Mouse (Mus musculus) heart, embryonic 14.5 days (tissue): ENCODE measurements around the gene Gm49395. TPM values are rescaled to one million over a fixed set of nuclear protein-coding genes. Genes with fewer than 3 reads are reported as not detected.

Experiments
- ATAC-seq: fragments of 200-750 bp; cut with Nextera tagmentation; 2 replicates; pipeline ENCODE4 v1.8.0; 2017; ENCODE audit warnings: low read depth, moderate TSS enrichment; ENCODE audit not compliant: insufficient number of reproducible peaks, insufficient read depth, low FRiP score
- H3K27ac ChIP-seq, 2 experiments: fragments of 200-500 bp in 1 of 2; fragments of 300-500 bp in 1 of 2; sonication (generic) in 1 of 2; replicated peaks in 1 of 2; 2 replicates each; pipeline ENCODE4 v1.5.1; 2012 to 2014; ENCODE audit warnings: low read depth in 2 of 2, low read length in 2 of 2, control low read depth in 1 of 2, mild to moderate bottlenecking in 1 of 2, mixed read lengths in 1 of 2; ENCODE audit not compliant: control insufficient read depth in 1 of 2, insufficient read depth in 1 of 2
- H3K27me3 ChIP-seq: fragments of 300-500 bp; sonication (generic); 2 replicates; pipeline ENCODE4 v1.6.1; 2014; ENCODE audit warnings: mild to moderate bottlenecking, low read length, control low read depth; ENCODE audit not compliant: control insufficient read depth, insufficient read depth
- H3K36me3 ChIP-seq: fragments of 300-500 bp; sonication (generic); 2 replicates; pipeline ENCODE4 v1.6.1; 2014; ENCODE audit warnings: mild to moderate bottlenecking, control low read depth, low read length, mixed read lengths; ENCODE audit not compliant: control insufficient read depth, insufficient read depth
- H3K4me1 ChIP-seq, 2 experiments: fragments of 200-500 bp in 1 of 2; fragments of 300-500 bp in 1 of 2; sonication (generic) in 1 of 2; 2 replicates each; pipeline ENCODE4 v1.6.1; 2012 to 2014; ENCODE audit warnings: low read length in 2 of 2, control low read depth in 1 of 2, mixed read lengths in 1 of 2; ENCODE audit not compliant: control insufficient read depth in 2 of 2, insufficient read depth in 2 of 2
- H3K4me2 ChIP-seq: fragments of 300-500 bp; sonication (generic); 2 replicates; pipeline ENCODE4 v1.6.1; 2014; ENCODE audit warnings: mild to moderate bottlenecking, low read length
- H3K4me3 ChIP-seq, 2 experiments: fragments of 200-500 bp in 1 of 2; fragments of 300-500 bp in 1 of 2; sonication (generic) in 1 of 2; 2 replicates each; pipeline ENCODE4 v1.5.1; 2012 to 2014; ENCODE audit warnings: low read length in 2 of 2, mild to moderate bottlenecking in 2 of 2, control low read depth in 1 of 2, low read depth in 1 of 2, moderate library complexity in 1 of 2; ENCODE audit not compliant: control insufficient read depth in 1 of 2, insufficient read depth in 1 of 2
- H3K9ac ChIP-seq: fragments of 300-500 bp; sonication (generic); 2 replicates; pipeline ENCODE4 v1.6.1; 2014; ENCODE audit warnings: mild to moderate bottlenecking, low read length
- H3K9me3 ChIP-seq: fragments of 300-500 bp; sonication (generic); 2 replicates; pipeline ENCODE4 v1.6.1; 2016; ENCODE audit warnings: low read length, control low read depth; ENCODE audit not compliant: control insufficient read depth
- WGBS: fragments of 180-500 bp; shearing (Covaris S2); extraction: QIAGEN DNeasy Blood & Tissue Kit; methylation state at CpG from one replicate; pipeline ENCODE4 v1.1.7; 2014; 5-methylcytosine and 5-hydroxymethylcytosine counted together
- polyA plus RNA-seq: library from polyadenylated mRNA; unstranded; fragments of >200 nt; fragmentation: Nextera tagmentation; extraction: Ambion mirVana; gene quantifications from 2 replicates; pipeline ENCODE4 v1.2.1, GENCODE M21; 2014

Gene Gm49395
- polyA plus RNA-seq, 1 experiment from 2014 or later, result 8.4 TPM

- no peak for ATAC-seq
- 73% methylated on average over 9 of the region's 9 CpGs for WGBS
- H3K4me2 ChIP-seq, result no peak overlapping the region
- no peaks in the 10 kb centered on the region for H3K9me3 ChIP-seq
- no peak overlapping the region for H3K4me3 ChIP-seq
- H3K27ac ChIP-seq, result no peak overlapping the region
- H3K36me3 ChIP-seq, result peaks cover under 1% of the 10 kb centered on the region
- no peaks in the 10 kb centered on the region for H3K27me3 ChIP-seq
- H3K9ac ChIP-seq, result no peak overlapping the region
- peaks cover 0 to 4% of the 10 kb centered on the region in 2 experiments; a peak in 1 of 4 replicates for H3K4me1 ChIP-seq
These were observed 24.2 kb downstream of the Gm49395 start for GRCm38 (mm10) chr13:115077346-115078134.

GRCm38 (mm10) chr13:115072386-115072785, 29.3 kb downstream of the Gm49395 start:
- WGBS, result 83% methylated on average over 6 of the region's 6 CpGs
- no peak for ATAC-seq
- H3K27me3 ChIP-seq, result no peaks in the 10 kb centered on the region

GRCm38 (mm10) chr13:115071431-115071830, 30.3 kb downstream of the Gm49395 start:
- Histone ChIP-seq H3K36me3 (no peaks in the 10 kb centered on the region), H3K4me2 (no peak overlapping the region), H3K9me3 (no peaks in the 10 kb centered on the region), H3K4me3 (no peak overlapping the region), H3K4me1 (no peaks in the 10 kb centered on the region), H3K27ac (no peak overlapping the region), H3K9ac (no peak overlapping the region), H3K27me3 (no peaks in the 10 kb centered on the region)
- ATAC-seq, result no peak
- 78% methylated on average over 3 of the region's 3 CpGs for WGBS

More at GRCm38 (mm10) chr13:115072386-115072785, 29.3 kb downstream of the Gm49395 start:
- H3K27ac ChIP-seq, result no peak overlapping the region
- no peak overlapping the region for H3K4me2 ChIP-seq
- H3K9ac ChIP-seq, result no peak overlapping the region
- no peaks in the 10 kb centered on the region for H3K36me3 ChIP-seq
- no peaks in the 10 kb centered on the region for H3K4me1 ChIP-seq
- H3K9me3 ChIP-seq, result no peaks in the 10 kb centered on the region
- no peak overlapping the region for H3K4me3 ChIP-seq

GRCm38 (mm10) chr13:115067968-115068330, 33.8 kb downstream of the Gm49395 start:
- Histone ChIP-seq H3K36me3 (no peaks in the 10 kb centered on the region), H3K27ac (no peak overlapping the region), H3K4me2 (no peak overlapping the region), H3K27me3 (no peaks in the 10 kb centered on the region), H3K4me1 (no peaks in the 10 kb centered on the region), H3K9me3 (no peaks in the 10 kb centered on the region), H3K4me3 (no peak overlapping the region), H3K9ac (no peak overlapping the region)
- 85% methylated on average over 1 of the region's 1 CpGs for WGBS
- ATAC-seq, result no peak

GRCm38 (mm10) chr13:115067324-115067967, 34.3 kb downstream of the Gm49395 start:
- ATAC-seq, result no peak
- Histone ChIP-seq H3K9me3 (no peaks in the 10 kb centered on the region), H3K4me1 (no peaks in the 10 kb centered on the region), H3K27me3 (no peaks in the 10 kb centered on the region), H3K4me3 (no peak overlapping the region), H3K9ac (no peak overlapping the region), H3K27ac (no peak overlapping the region), H3K36me3 (no peaks in the 10 kb centered on the region), H3K4me2 (no peak overlapping the region)
- 92% methylated on average over 4 of the region's 4 CpGs for WGBS

GRCm38 (mm10) chr13:115057555-115057954, 44.2 kb downstream of the Gm49395 start:
- H3K9me3 ChIP-seq, result no peaks in the 10 kb centered on the region
- H3K27me3 ChIP-seq, result no peaks in the 10 kb centered on the region
- H3K4me1 ChIP-seq, result peaks cover 4 to 5% of the 10 kb centered on the region in 2 experiments; a peak in 1 of 4 replicates
- no peak overlapping the region for H3K4me3 ChIP-seq
- no peaks in the 10 kb centered on the region for H3K36me3 ChIP-seq
- WGBS, result 66% methylated on average over 5 of the region's 5 CpGs
- ATAC-seq, result no peak
- no peak overlapping the region; a peak in 1 of 4 replicates for H3K27ac ChIP-seq
- H3K4me2 ChIP-seq, result no peak overlapping the region
- H3K9ac ChIP-seq, result no peak overlapping the region

GRCm38 (mm10) chr13:115054783-115055182, 46.9 kb downstream of the Gm49395 start:
- H3K9ac ChIP-seq, result no peak overlapping the region
- no peaks in the 10 kb centered on the region for H3K36me3 ChIP-seq
- no peak overlapping the region for H3K4me3 ChIP-seq
- H3K4me2 ChIP-seq, result no peak overlapping the region; the same call in 1 of the 2 replicates
- H3K27me3 ChIP-seq, result no peaks in the 10 kb centered on the region
- H3K27ac ChIP-seq, result peak overlapping the region; percentile 25 to 62
- H3K4me1 ChIP-seq, result peaks cover 5 to 7% of the 10 kb centered on the region in 2 experiments; a peak in 2 of 4 replicates
- ATAC-seq, result no peak; the same call in 1 of the 2 replicates
- 60% methylated on average over 9 of the region's 9 CpGs for WGBS
- no peaks in the 10 kb centered on the region for H3K9me3 ChIP-seq
